ENCODE assay signal across 8 mouse cellular contexts in the genomic region with DNA sequence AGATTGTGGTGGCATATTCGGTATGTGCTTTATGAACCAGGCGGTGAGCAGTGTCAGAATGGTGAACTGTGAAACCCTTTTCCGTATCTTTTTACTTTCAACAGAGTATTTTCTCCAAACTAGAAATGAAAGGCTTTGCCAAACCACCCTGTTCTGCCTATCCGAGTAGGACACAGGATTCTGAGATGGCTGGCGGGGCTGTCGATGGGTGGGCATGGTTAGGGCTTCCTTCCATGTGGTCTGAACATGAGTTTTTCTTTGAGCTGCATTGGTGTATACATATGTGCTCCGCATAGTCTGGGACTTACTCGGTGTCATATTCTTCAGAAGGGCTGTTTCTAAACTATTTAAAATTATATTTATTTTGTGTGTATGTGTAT. TPM values are rescaled to one million over a fixed set of nuclear protein-coding genes. Genes with fewer than 3 reads are reported as not detected.
A peak's percentile ranks its signal among the peaks of the same experiment; 100 is the strongest.
DNase-seq lines count a peak whose midpoint lies in the region; ATAC-seq and TF ChIP-seq lines count a peak whose summit lies in the region.

No protein-coding gene starts in this region.

- H3K36me3 ChIP-seq in kidney, embryonic 16.5 days (ENCODE audit: insufficient read depth, low read length), result no peaks in the 10 kb centered on the region
- H3K36me3 ChIP-seq in MEL (ENCODE audit: control insufficient read depth in 1 of 2, insufficient read depth in 2 of 2, low read length in 2 of 2), result peaks cover 2 to 9% of the 10 kb centered on the region in 2 experiments
- H3K36me3 ChIP-seq in forebrain, embryonic 10.5 days (replicated peaks), result peaks cover 3% of the 10 kb centered on the region; the same call in 1 of the 2 replicates
- no peaks in the 10 kb centered on the region for H3K36me3 ChIP-seq in liver, embryonic 11.5 days (ENCODE audit: control insufficient read depth, insufficient read depth, low read length)
- no peaks in the 10 kb centered on the region for H3K36me3 ChIP-seq in stomach, postnatal 0 days (ENCODE audit: control insufficient read depth, insufficient read depth, low read length)

- peaks cover 14% of the 10 kb centered on the region for H3K4me1 ChIP-seq in kidney, embryonic 16.5 days (ENCODE audit: insufficient read depth, low read length)
- peaks cover 0 to 5% of the 10 kb centered on the region in 2 experiments; a peak in 2 of 4 replicates for H3K4me1 ChIP-seq in MEL (ENCODE audit: control insufficient read depth in 1 of 2, insufficient read depth in 2 of 2, low read length in 2 of 2)
- H3K4me1 ChIP-seq in forebrain, embryonic 10.5 days, result peaks cover 20% of the 10 kb centered on the region
- peaks cover 7% of the 10 kb centered on the region; the same call in 1 of the 2 replicates for H3K4me1 ChIP-seq in liver, embryonic 11.5 days (replicated peaks; ENCODE audit: control insufficient read depth, insufficient read depth, low read length)
- peaks cover 2% of the 10 kb centered on the region; the same call in 1 of the 2 replicates for H3K4me1 ChIP-seq in stomach, postnatal 0 days (replicated peaks; ENCODE audit: control insufficient read depth, insufficient read depth)

- TF ChIP-seq POLR2A in MEL (IDR thresholded peaks at IDR 0.05; ENCODE audit: control insufficient read depth in 1 of 2, insufficient read depth in 1 of 2, low read depth in 1 of 2, low read length in 2 of 2, poor library complexity in 1 of 2), result no peak

- no peaks in the 10 kb centered on the region for H3K27me3 ChIP-seq in kidney, embryonic 16.5 days (ENCODE audit: insufficient read depth, low read length)
- H3K27me3 ChIP-seq in MEL (ENCODE audit: control insufficient read depth in 1 of 2, insufficient read depth in 2 of 2, low read length in 2 of 2), result no peaks in the 10 kb centered on the region
- no peaks in the 10 kb centered on the region; the same call in 1 of the 2 replicates for H3K27me3 ChIP-seq in forebrain, embryonic 10.5 days (ENCODE audit: poor library complexity, severe bottlenecking)
- H3K27me3 ChIP-seq in liver, embryonic 11.5 days (replicated peaks; ENCODE audit: control insufficient read depth, insufficient read depth, low read length), result no peaks in the 10 kb centered on the region
- H3K27me3 ChIP-seq in stomach, postnatal 0 days (ENCODE audit: control insufficient read depth, insufficient read depth, low read length), result no peaks in the 10 kb centered on the region

- peaks cover 39% of the 10 kb centered on the region for H3K79me2 ChIP-seq in MEL (ENCODE audit: control insufficient read depth, insufficient read depth, low read length, poor library complexity)

- 11% methylated on average over 8 of the region's 8 CpGs for WGBS in kidney, embryonic 16.5 days
- 27% methylated on average over 8 of the region's 8 CpGs for WGBS in forebrain, embryonic 10.5 days
- 20% methylated on average over 8 of the region's 8 CpGs for WGBS in liver, embryonic 11.5 days
- WGBS in stomach, postnatal 0 days, result 4% methylated on average over 8 of the region's 8 CpGs

- DNase-seq in kidney, postnatal 14 days, result no peak
- DNase-seq in MEL (ENCODE audit: low read depth, low spot score), result no peak
- no peak for DNase-seq in forebrain, embryonic 10.5 days (ENCODE audit: extremely low spot score, low spot score)
- no peak for DNase-seq in liver, embryonic 11.5 days (ENCODE audit: low spot score)
- peak; percentile 17 for DNase-seq in stomach, postnatal 0 days (ENCODE audit: low spot score)
- no peak for DNase-seq in layer of hippocampus, adult 9-11 months

- ATAC-seq in kidney, embryonic 16.5 days (ENCODE audit: low FRiP score, low TSS enrichment), result no peak
- no peak for ATAC-seq in liver, embryonic 11.5 days (replicated peaks; ENCODE audit: low FRiP score)
- no peak for ATAC-seq in stomach, postnatal 0 days (ENCODE audit: low FRiP score, low TSS enrichment)
- ATAC-seq in erythroid progenitor cell, adult 5-6 weeks (replicated peaks; ENCODE audit: low FRiP score, poor library complexity, severe bottlenecking), result no peak

- peak overlapping the region; percentile 65 for H3K4me2 ChIP-seq in kidney, embryonic 16.5 days (replicated peaks; ENCODE audit: low read depth, low read length)
- peak overlapping the region; percentile 77 for H3K4me2 ChIP-seq in liver, embryonic 11.5 days
- peak overlapping the region; percentile 78 for H3K4me2 ChIP-seq in stomach, postnatal 0 days (replicated peaks; ENCODE audit: low read depth)

- H3K27ac ChIP-seq in kidney, embryonic 16.5 days (ENCODE audit: low read length), result peak overlapping the region; percentile 92; the same call in 1 of the 2 replicates
- no peak overlapping the region; the same call in 1 of the 2 replicates for H3K27ac ChIP-seq in MEL (ENCODE audit: control insufficient read depth, low read depth, low read length)
- H3K27ac ChIP-seq in forebrain, embryonic 10.5 days, result peak overlapping the region; percentile 100
- no peak overlapping the region for H3K27ac ChIP-seq in liver, embryonic 11.5 days (ENCODE audit: low read depth, low read length)
- H3K27ac ChIP-seq in stomach, postnatal 0 days (replicated peaks), result peak overlapping the region; percentile 93; the same call in 1 of the 2 replicates

- peak overlapping the region; percentile 99 for H3K9ac ChIP-seq in kidney, embryonic 16.5 days (replicated peaks; ENCODE audit: low read length)
- H3K9ac ChIP-seq in MEL (ENCODE audit: control insufficient read depth, low read depth, low read length, poor library complexity, severe bottlenecking), result peak overlapping the region; percentile 100
- H3K9ac ChIP-seq in liver, embryonic 11.5 days (ENCODE audit: low read depth, low read length), result peak overlapping the region; percentile 97
- H3K9ac ChIP-seq in stomach, postnatal 0 days (ENCODE audit: low read length), result peak overlapping the region; percentile 100

- H3K9me3 ChIP-seq in kidney, embryonic 16.5 days (ENCODE audit: low read length), result no peaks in the 10 kb centered on the region
- H3K9me3 ChIP-seq in MEL (replicated peaks; ENCODE audit: insufficient read depth, low read length), result no peaks in the 10 kb centered on the region
- no peaks in the 10 kb centered on the region for H3K9me3 ChIP-seq in forebrain, embryonic 10.5 days
- no peaks in the 10 kb centered on the region for H3K9me3 ChIP-seq in liver, embryonic 11.5 days (ENCODE audit: control insufficient read depth, low read length)
- H3K9me3 ChIP-seq in stomach, postnatal 0 days (ENCODE audit: control insufficient read depth, low read length), result no peaks in the 10 kb centered on the region

- peak overlapping the region; percentile 98 for H3K4me3 ChIP-seq in kidney, embryonic 16.5 days (ENCODE audit: low read length)
- H3K4me3 ChIP-seq in MEL (ENCODE audit: control insufficient read depth in 1 of 2, insufficient read depth in 1 of 2, low read depth in 2 of 2, low read length in 2 of 2), result peak overlapping the region; percentile 74 to 91
- peak overlapping the region; percentile 98 for H3K4me3 ChIP-seq in forebrain, embryonic 10.5 days
- H3K4me3 ChIP-seq in liver, embryonic 11.5 days (ENCODE audit: low read depth, low read length), result peak overlapping the region; percentile 94
- peak overlapping the region; percentile 99 for H3K4me3 ChIP-seq in stomach, postnatal 0 days (ENCODE audit: low read depth, low read length)

- TF ChIP-seq EP300 in MEL (IDR thresholded peaks at IDR 0.05; ENCODE audit: low read depth in 1 of 2, low read length in 2 of 2), result no peak
- no peak for TF ChIP-seq EP300 in stomach, postnatal 0 days (optimal IDR thresholded peaks at IDR 0.05)

- no peak for TF ChIP-seq RAD21 in MEL (IDR thresholded peaks at IDR 0.05; ENCODE audit: low read depth, low read length)

- TF ChIP-seq CTCF in MEL (IDR thresholded peaks at IDR 0.05 in 2 of 3, conservative IDR thresholded peaks at IDR 0.05 in 1 of 3; ENCODE audit: control insufficient read depth in 1 of 3, insufficient read depth in 1 of 3, low read depth in 2 of 3, low read length in 3 of 3, poor library complexity in 1 of 3, severe bottlenecking in 1 of 3), result no peak
- no peak for TF ChIP-seq CTCF in stomach, postnatal 0 days (IDR thresholded peaks at IDR 0.05; ENCODE audit: low read depth)

TF ChIP-seq in MEL, 35 proteins besides CTCF, POLR2A, EP300 and RAD21:
- TF ChIP-seq MAX (IDR thresholded peaks at IDR 0.05; ENCODE audit: low read length), result 0 out of 2 replicates have a peak, but pooled peaks have one; percentile 37
- no peak for TF ChIP-seq KAT2A (conservative IDR thresholded peaks at IDR 0.05; ENCODE audit: low read depth, low read length)
- peak; percentile 45; the same call in 1 of the 2 replicates for TF ChIP-seq MXI1 (IDR thresholded peaks at IDR 0.05; ENCODE audit: low read depth, low read length)
- TF ChIP-seq ZC3H11A (IDR thresholded peaks at IDR 0.05; ENCODE audit: low read depth, low read length), result no peak
- 0 out of 2 replicates have a peak, but pooled peaks have one; percentile 25 for TF ChIP-seq NELFE (IDR thresholded peaks at IDR 0.05; ENCODE audit: low read depth, low read length)
- TF ChIP-seq TAL1 (IDR thresholded peaks at IDR 0.05; ENCODE audit: low read length), result no peak
TF ChIP-seq in MEL: peak in this region for 3.

RNA-seq across cellular contexts. Expression of gene Abl2, which starts 1.0 kb away (rescaled TPM):
- 4.0 and 5.0 TPM in 2 replicates for polyA plus RNA-seq in kidney, embryonic 16.5 days (2015; fragmentation: Nextera tagmentation; extraction: Ambion mirVana)
- total RNA-seq in MEL (2012; rRNA removed), result 13.8 and 16.0 TPM in 2 replicates
- polyA plus RNA-seq in MEL (2012; ENCODE audit: insufficient read depth in 1 of 2, insufficient read length in 2 of 2, low read depth in 1 of 2, low replicate concordance in 2 of 2, missing spikeins in 1 of 2), result 10 to 100 TPM in 1 of 2 experiments, not detected in 1; 17.5 TPM
- polyA plus RNA-seq in forebrain, embryonic 10.5 days (2016; fragmentation: Nextera tagmentation; extraction: Ambion mirVana), result 4.8 and 5.0 TPM in 2 replicates
- polyA plus RNA-seq in liver, embryonic 11.5 days (2014; fragmentation: Nextera tagmentation; extraction: Ambion mirVana), result 3.0 and 4.0 TPM in 2 replicates
- 1.4 TPM in 2 replicates for polyA plus RNA-seq in stomach, postnatal 0 days (2015; fragmentation: Nextera tagmentation; extraction: Ambion mirVana)
- 4.0 and 5.4 TPM in 2 replicates for total RNA-seq in erythroid progenitor cell, adult 5-6 weeks (2015; ENCODE audit: low replicate concordance)
- 1.3 and 1.7 TPM in 2 replicates for total RNA-seq in erythroid progenitor cell, adult 5-6 weeks (2017; ENCODE audit: low replicate concordance)

RNA-seq across cellular contexts. Expression of gene Gm10031, which starts 35.8 kb away (rescaled TPM):
- polyA plus RNA-seq in kidney, embryonic 16.5 days (2015; fragmentation: Nextera tagmentation; extraction: Ambion mirVana), result 0.35 and 1.3 TPM in 2 replicates
- total RNA-seq in MEL (2012; rRNA removed), result 12.5 and 15.8 TPM in 2 replicates
- 10 to 100 TPM in 1 of 2 experiments, not detected in 1; 10.6 TPM for polyA plus RNA-seq in MEL (2012; ENCODE audit: insufficient read depth in 1 of 2, insufficient read length in 2 of 2, low read depth in 1 of 2, low replicate concordance in 2 of 2, missing spikeins in 1 of 2)
- 0.20 and 0.56 TPM in 2 replicates for polyA plus RNA-seq in forebrain, embryonic 10.5 days (2016; fragmentation: Nextera tagmentation; extraction: Ambion mirVana)
- 0.08 and 0.14 TPM in 2 replicates for polyA plus RNA-seq in liver, embryonic 11.5 days (2014; fragmentation: Nextera tagmentation; extraction: Ambion mirVana)
- polyA plus RNA-seq in stomach, postnatal 0 days (2015; fragmentation: Nextera tagmentation; extraction: Ambion mirVana), result 0.53 and 0.62 TPM in 2 replicates
- total RNA-seq in erythroid progenitor cell, adult 5-6 weeks (2015; ENCODE audit: low replicate concordance), result 0.72 and 1.7 TPM in 2 replicates
- 4.8 and 8.1 TPM in 2 replicates for total RNA-seq in erythroid progenitor cell, adult 5-6 weeks (2017; ENCODE audit: low replicate concordance)

Comparison
In these comparisons a context has a peak if more than half of its experiments do, and no peak if none do; other contexts are left out.
1. H3K27ac ChIP-seq: peak in kidney, embryonic 16.5 days (single experiment), forebrain, embryonic 10.5 days (single experiment) and stomach, postnatal 0 days (single experiment); none in MEL (single experiment) and liver, embryonic 11.5 days (single experiment).
2. Peak in every context shown above with its lines, with median percentiles within 50 percentile points of each other: H3K4me2 ChIP-seq, H3K4me3 ChIP-seq and H3K9ac ChIP-seq.